Mouse (Mus musculus) spleen, adult 2 months (tissue): ENCODE measurements around the gene Ndufaf7.

Experiments used
- CTCF ChIP-seq: fragments of 200-500 bp; IDR thresholded peaks from 2 replicates; pipeline ENCODE4 v1.5.1; 2011; ENCODE audit warnings: mild to moderate bottlenecking, inconsistent platforms; ENCODE audit not compliant: insufficient read depth, insufficient read length, insufficient replicate concordance; ENCODE audit errors: extremely low read depth
- POLR2A ChIP-seq: fragments of 200-500 bp; IDR thresholded peaks from 2 replicates; pipeline ENCODE4 v1.6.1; 2011; ENCODE audit warnings: low read depth, low read length, inconsistent platforms

DNA sequence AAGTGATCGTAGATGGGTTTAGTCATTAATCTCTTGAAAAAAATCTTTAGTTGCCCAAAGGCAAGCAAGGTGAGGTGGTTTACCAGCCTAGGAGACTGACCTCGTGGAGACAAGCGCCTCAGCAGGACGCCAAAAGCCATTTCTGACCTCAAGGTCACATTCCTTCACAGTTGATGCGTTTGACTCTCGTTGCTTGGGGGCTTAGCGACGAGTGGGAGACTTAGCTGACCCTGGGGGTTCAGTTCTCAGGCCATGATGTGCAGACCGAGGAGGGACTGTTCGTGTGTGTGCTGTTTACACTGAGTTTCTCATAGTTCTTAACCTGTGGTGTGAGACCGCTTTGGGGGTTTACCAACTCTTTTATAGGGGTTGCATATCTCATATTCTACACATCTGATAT lies 5.6 kb downstream of the Ndufaf7 start:
- TF ChIP-seq POLR2A (no peak), CTCF (no peak)
